Mouse (Mus musculus) cerebellum, adult (tissue): Measurements from ENCODE around the gene Tgtp1.
"Not testable (repeated sequence)": the region's sequence is repeated elsewhere in the genome, so short reads cannot be mapped to it uniquely, and the experiment has no call there.

Source experiments
- ATAC-seq: cut with Nextera tagmentation; 2 replicates; pipeline ENCODE4 v1.9.2; 2017; ENCODE audit warnings: mild to moderate bottlenecking, moderate library complexity, mixed read lengths; ENCODE audit not compliant: insufficient number of reproducible peaks, low FRiP score, low TSS enrichment

Gene Tgtp1

GRCm38 (mm10) chr11:48994018-48994417 lies at the start of gene Tgtp1:
Gene Tgtp1, minus strand, starts transcription at chr11:48994172.
- ATAC-seq: not testable (repeated sequence)

- not testable (repeated sequence) for ATAC-seq
Observed at GRCm38 (mm10) chr11:49012074-49012473, 18.1 kb upstream of the Tgtp1 start.

DNA sequence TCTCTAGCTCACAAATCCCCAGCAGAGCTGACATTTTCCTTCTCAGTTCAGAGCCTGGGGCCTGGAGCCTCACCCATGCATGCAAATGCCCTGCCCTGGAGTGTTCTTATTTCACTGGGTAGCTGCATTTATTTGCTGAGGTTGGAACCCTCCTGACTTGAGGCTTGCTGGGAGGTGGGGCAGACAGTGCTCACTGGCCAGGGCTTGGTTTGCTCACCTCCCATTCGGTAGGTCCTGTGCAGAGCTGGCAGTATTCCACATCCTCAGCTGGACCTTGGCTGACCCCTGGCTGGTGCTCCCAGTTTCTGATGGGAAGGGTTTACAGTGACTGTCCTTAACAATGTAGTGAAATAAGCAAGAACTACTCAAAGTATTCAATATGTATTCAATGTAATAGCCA lies 12.8 kb upstream of the Tgtp1 start:
- ATAC-seq: not testable (repeated sequence)

DNA sequence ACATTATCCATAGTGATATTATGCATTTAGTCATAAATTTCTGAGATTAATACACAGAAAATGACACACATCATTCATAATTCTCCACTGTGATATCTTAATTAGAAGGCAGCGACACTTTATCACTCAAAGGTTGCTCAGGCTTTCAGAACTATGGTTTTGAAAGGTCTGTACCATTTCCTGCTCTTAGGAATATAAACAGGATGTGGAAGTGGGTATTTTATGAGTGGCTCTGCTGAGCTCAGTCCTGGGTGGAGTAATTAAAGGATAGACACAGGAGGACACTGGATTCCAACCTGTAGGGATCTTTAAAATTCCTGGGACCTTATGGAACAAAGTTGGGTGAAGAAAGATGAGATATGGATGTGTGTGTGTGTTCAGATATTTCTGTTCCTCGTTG lies 12.3 kb upstream of the Tgtp1 start:
- not testable (repeated sequence) for ATAC-seq

DNA sequence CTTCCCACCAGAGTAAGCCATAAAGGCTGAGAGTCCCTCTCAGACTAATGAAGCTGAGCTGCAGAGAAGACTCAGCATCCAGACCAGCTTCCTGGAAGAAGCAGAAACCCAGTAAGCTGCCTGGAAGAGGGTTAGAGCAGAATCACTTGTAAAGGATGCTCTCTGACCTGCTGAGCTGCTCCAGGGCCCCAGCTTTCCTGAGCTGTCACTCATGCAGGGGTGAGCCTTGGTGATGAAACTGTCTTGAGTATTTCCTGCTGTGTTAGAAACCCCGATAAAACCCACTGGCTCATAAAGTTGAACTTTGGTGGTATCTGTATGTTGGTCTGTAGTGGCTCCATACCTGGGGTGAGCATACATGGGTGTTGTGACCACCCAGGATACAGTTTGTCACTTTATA lies 6.4 kb upstream of the Tgtp1 start:
- ATAC-seq: not testable (repeated sequence)

DNA sequence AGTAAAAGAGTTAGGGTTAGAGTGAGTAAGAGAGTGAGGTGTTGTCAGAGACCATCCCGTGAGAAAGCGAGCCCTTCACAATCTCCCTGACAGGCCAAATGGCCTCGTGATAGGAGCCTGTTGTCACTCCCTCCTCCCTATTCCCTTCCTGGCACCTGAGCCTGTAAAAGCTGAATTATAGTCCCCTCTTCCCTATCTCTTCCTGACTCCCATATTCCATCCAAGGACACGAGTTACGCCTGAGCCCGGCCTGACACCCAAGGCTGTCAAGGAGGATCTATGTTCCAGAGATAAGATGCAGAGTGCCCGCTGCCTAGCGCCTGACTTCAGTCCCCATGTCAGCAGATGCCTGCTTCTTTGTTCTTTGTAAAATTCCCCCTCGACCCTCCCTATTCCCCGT lies 676 bp downstream of the Tgtp1 start:
- not testable (repeated sequence) for ATAC-seq

GRCm38 (mm10) chr11:48991740-48992520 lies 2.0 kb downstream of the Tgtp1 start, which contains the start of gene Gm12185:
Gene Gm12185, minus strand, starts transcription at chr11:48992226.
- not testable (repeated sequence) for ATAC-seq

- not testable (repeated sequence) for ATAC-seq
Observed at GRCm38 (mm10) chr11:48989981-48990380, 4.0 kb downstream of the Tgtp1 start.

DNA sequence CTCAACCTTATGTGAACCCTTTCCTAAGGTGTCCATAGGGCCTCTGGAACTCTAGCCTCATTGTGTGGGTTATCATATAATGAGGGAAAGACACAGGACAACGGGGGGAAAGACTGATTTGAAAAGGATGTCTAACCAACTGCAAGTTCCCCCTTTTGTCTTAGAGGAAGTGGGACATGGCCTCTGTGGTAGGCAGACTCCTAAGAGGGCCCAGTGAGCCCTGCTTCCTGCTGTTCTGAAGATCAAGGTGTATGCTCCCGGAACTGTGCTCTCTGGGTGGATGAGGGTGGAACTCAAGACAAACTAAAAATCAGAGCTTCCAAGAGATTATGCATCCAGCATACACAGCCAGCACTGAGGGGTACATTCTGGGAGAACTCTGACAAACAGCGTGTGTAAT lies 5.8 kb downstream of the Tgtp1 start:
- ATAC-seq: not testable (repeated sequence)

DNA sequence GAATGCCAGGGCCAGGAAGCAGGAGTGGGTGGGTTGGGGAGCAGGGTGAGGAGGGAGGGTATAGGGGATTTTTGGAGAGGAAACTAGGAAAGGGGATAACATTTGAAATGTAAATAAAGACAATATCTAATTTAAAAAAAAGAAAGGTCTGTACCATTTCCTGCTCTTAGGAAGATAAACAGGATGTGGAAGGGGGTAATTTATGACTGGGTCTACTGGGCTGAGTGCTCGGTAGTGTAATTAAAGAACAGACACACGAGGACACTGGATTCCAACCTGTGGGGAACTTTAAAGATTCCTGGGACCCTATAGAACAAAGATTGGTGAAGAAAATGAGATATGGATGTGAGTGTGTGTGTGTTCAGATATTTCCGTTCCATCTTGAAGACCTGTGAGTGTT lies 11.1 kb downstream of the Tgtp1 start:
- ATAC-seq: not testable (repeated sequence)

GRCm38 (mm10) chr11:48980052-48980451 lies 13.9 kb downstream of the Tgtp1 start:
- ATAC-seq: not testable (repeated sequence)

- not testable (repeated sequence) for ATAC-seq
Observed at GRCm38 (mm10) chr11:48979251-48979650, 14.7 kb downstream of the Tgtp1 start, which contains the start of gene 9930111J21Rik1. Gene 9930111J21Rik1, minus strand, starts transcription at chr11:48979398.

- ATAC-seq: not testable (repeated sequence)
Observed at GRCm38 (mm10) chr11:48978240-48978939, 15.6 kb downstream of the Tgtp1 start, which contains the start of gene Olfr56. Gene Olfr56, plus strand, starts transcription at chr11:48978889.

GRCm38 (mm10) chr11:48974686-48975085 lies 19.3 kb downstream of the Tgtp1 start:
- ATAC-seq: not testable (repeated sequence)

- ATAC-seq: not testable (repeated sequence)
Observed at GRCm38 (mm10) chr11:48946090-48946489, 47.9 kb downstream of the Tgtp1 start, which contains the start of gene Psme2b. Gene Psme2b, minus strand, starts transcription at chr11:48946190.

- not testable (repeated sequence) for ATAC-seq
Observed at GRCm38 (mm10) chr11:48939286-48939685, 54.7 kb downstream of the Tgtp1 start.
